Mouse (Mus musculus) testis, adult 2 months (tissue): Measurements from ENCODE around the gene Gcnt2. TPM values are rescaled to one million over a fixed set of nuclear protein-coding genes. Genes with fewer than 3 reads are reported as not detected.
"Not testable (repeated sequence)": the region's sequence is repeated elsewhere in the genome, so short reads cannot be mapped to it uniquely, and the experiment has no call there.

Experiments
- H3K27ac ChIP-seq: fragments of 200-500 bp; 2 replicates; pipeline ENCODE4 v1.5.1; 2012; ENCODE audit warnings: low read depth, low read length; ENCODE audit not compliant: control insufficient read depth, insufficient read depth
- H3K27me3 ChIP-seq: fragments of 200-500 bp; 2 replicates; pipeline ENCODE4 v1.6.1; 2012; ENCODE audit warnings: mild to moderate bottlenecking, low read length, moderate library complexity; ENCODE audit not compliant: control insufficient read depth, insufficient read depth
- H3K36me3 ChIP-seq: fragments of 200-500 bp; 2 replicates; pipeline ENCODE4 v1.6.1; 2012; ENCODE audit warnings: mild to moderate bottlenecking, low read length; ENCODE audit not compliant: control insufficient read depth, insufficient read depth
- H3K4me1 ChIP-seq: fragments of 200-500 bp; 2 replicates; pipeline ENCODE4 v1.6.1; 2012; ENCODE audit warnings: low read length; ENCODE audit not compliant: control insufficient read depth, insufficient read depth
- H3K4me3 ChIP-seq: fragments of 200-500 bp; 2 replicates; pipeline ENCODE4 v1.5.1; 2012; ENCODE audit warnings: low read depth, mild to moderate bottlenecking, low read length, moderate library complexity, mixed read lengths; ENCODE audit not compliant: control insufficient read depth
- CTCF ChIP-seq: fragments of 200-500 bp; IDR thresholded peaks from 2 replicates; pipeline ENCODE4 v1.5.1; 2012; ENCODE audit warnings: low read depth, mild to moderate bottlenecking, inconsistent platforms, low read length, moderate library complexity; ENCODE audit not compliant: control insufficient read depth, insufficient read depth, insufficient replicate concordance
- POLR2A ChIP-seq: fragments of 200-500 bp; IDR thresholded peaks from 2 replicates; pipeline ENCODE4 v1.6.1; 2012; ENCODE audit warnings: low read depth, mild to moderate bottlenecking, inconsistent platforms, low read length, moderate library complexity; ENCODE audit not compliant: control insufficient read depth
- polyA plus RNA-seq: library from polyadenylated mRNA; depleted of rRNA; stranded (reverse); fragments of >200 nt; gene quantifications from 2 replicates; pipeline ENCODE4 v1.2.3, GENCODE M21; 2012

Gene Gcnt2
- polyA plus RNA-seq, 1 experiment: 0.32 TPM

DNA sequence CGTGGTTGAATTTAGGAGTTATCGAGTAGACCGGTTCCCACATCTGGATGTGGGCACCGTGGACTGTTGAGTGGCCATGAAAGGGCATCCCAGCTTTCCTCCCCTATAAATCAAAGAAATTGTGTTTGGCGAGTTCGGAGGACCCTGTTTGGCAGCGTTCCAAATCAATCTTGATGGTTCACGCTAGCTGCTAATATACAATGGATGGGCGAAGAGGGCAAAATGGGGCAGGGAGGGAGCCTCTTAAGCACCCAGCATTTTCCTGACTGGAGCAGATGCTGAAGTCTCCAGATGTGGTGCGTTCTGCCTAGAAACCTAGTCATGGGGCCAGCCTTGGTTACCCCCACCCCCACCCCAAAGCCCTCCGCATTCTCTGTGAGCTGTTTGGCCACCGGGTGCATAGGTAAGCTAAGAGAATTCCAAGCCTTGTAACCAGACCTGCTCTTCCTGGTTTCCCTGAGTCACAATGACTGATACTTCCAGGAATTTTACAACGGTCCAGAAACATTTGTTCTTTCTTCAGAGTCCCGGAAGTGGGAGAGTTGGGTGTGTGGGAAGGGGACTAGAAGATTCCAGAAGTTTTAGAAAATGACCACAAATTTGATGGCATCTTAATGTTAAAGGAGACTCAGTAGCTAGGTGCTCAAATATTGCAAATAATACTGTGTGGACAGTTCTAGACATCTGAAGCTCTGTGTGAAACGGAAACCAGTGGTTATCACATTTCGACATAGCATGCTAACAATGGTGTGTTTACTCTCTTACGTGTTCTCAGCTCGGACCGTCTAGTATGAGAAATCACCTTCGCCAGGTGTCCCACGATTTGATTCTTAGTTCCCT, 57.0 kb downstream of the Gcnt2 start:
- TF ChIP-seq CTCF (no peak), POLR2A (no peak)
- no peaks in the 10 kb centered on the region for H3K36me3 ChIP-seq
- H3K4me3 ChIP-seq: no peak overlapping the region; the same call in 1 of the 2 replicates
- no peak overlapping the region for H3K27ac ChIP-seq
- H3K4me1 ChIP-seq: peaks cover 6% of the 10 kb centered on the region
- H3K27me3 ChIP-seq: no peaks in the 10 kb centered on the region

DNA sequence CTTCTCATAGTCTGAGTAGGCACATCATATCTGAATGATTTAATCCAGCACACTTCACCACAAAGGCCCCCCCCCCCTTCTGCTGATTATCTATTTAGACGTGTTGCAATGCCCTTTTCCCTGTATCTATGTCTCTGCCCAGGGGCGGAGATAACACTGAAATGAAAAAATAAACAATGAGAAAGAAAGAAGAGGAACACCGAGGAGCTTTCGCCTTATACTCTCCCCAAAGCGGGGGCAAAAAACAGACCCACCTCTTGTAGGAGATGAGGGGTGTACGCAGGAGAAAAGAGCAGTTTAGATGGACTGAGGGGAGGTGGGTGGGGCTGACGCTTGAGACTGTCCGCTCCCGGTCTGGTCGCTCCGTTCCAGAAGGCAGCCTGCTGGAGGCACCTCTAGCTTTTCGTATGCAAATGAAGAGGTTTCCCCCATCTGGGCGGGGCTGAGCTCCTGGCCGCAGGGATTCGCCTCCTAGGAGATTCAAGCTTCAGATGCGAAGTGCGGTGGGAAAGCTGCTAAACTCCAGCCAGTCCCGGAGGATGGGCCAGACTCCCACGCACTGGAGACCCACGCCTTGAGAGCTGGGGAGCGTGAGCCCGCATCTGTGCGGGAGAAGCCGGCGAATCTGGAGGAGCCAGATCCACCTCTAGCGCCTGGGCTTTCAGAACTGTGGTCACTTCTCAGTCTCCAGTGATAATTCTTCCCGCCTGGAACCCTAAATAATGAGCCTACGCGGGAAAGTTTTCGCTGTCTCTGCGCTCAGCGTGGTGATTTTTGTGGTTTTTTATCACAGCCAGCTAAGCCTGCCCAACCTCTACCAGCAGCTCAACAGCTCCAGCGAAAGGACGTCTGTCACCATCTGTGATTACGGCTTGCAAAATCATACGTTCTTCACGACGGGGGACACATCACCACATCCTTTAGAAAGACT, 57.9 kb downstream of the Gcnt2 start:
- H3K27ac ChIP-seq: no peak overlapping the region
- H3K27me3 ChIP-seq: no peaks in the 10 kb centered on the region
- peaks cover 6% of the 10 kb centered on the region for H3K4me1 ChIP-seq

DNA sequence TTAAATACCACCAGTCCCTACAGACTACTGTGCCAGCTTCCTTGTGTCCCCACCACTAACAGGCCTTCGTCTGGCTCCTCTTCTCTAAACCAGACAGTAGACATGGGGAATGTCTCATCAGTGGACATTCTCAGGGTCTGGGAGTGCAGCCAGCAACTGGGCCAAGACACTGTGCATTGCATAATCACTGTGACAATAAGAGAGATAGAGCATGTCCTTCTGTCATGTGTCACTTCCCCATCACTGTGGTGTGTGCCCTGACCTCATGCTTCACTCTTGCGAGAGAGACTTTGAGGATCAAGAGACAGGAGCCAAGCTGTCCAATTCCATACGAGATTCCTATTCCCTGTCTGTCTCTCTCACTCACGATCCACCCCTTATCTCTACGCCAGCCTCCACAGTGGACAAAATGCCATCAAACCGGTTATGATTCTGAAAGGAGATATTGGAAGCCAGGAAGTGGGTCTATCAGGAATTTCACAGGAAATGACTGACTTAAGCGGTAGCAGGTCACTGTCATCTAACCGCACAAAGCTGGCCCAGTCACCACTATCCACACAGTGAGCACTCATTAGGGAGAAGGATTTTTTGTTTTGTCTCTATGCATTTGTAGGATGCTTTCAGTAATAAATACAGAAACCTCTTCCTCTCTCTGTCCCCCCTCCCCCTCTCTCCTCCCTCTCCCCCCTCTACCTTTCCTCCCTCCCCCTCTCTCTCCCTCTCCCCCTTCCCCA, 61.9 kb downstream of the Gcnt2 start:
- H3K4me3 ChIP-seq: no peak overlapping the region
- TF ChIP-seq POLR2A (no peak), CTCF (no peak)
- no peak overlapping the region for H3K27ac ChIP-seq
- H3K4me1 ChIP-seq: peaks cover 3% of the 10 kb centered on the region
- no peaks in the 10 kb centered on the region for H3K36me3 ChIP-seq
- no peaks in the 10 kb centered on the region for H3K27me3 ChIP-seq

More for the DNA sequence above, 57.9 kb downstream of the Gcnt2 start:
- Histone ChIP-seq H3K4me3 (peak overlapping the region; percentile 55), H3K36me3 (no peaks in the 10 kb centered on the region)
- TF ChIP-seq CTCF (no peak), POLR2A (no peak)

DNA sequence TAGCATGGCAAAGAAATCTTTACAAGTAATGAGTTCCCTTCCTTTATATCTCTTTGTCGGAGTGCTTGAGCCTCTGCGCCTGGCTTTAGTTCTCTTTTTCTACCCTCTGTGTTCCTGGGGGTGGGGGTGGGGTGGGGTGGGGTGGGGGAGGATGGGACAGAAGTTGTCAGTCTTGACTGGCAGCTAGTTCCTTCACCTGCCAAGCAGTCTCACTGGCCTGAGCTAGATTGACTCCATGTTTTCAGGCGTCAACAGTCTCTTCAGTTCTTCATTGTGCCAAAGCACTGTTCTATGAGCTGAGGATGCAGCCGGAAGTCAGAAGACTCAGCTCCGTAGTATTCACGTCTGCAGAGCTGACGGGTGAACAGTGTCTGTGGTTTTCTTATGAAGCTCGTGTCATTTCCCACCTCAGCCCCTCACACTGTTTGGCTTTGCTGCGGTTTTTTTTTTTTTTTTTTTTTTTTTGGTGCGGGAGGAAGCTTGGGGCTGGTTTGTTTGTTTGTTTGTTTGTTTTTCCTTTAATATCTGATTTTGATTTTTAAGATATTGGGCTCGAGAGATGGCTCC, 62.8 kb downstream of the Gcnt2 start:
- H3K4me1 ChIP-seq: peaks cover 2% of the 10 kb centered on the region
- H3K27me3 ChIP-seq: no peaks in the 10 kb centered on the region
- H3K4me3 ChIP-seq: no peak overlapping the region
- H3K27ac ChIP-seq: no peak overlapping the region
- H3K36me3 ChIP-seq: no peaks in the 10 kb centered on the region
- TF ChIP-seq CTCF: no peak
- TF ChIP-seq POLR2A: no peak

DNA sequence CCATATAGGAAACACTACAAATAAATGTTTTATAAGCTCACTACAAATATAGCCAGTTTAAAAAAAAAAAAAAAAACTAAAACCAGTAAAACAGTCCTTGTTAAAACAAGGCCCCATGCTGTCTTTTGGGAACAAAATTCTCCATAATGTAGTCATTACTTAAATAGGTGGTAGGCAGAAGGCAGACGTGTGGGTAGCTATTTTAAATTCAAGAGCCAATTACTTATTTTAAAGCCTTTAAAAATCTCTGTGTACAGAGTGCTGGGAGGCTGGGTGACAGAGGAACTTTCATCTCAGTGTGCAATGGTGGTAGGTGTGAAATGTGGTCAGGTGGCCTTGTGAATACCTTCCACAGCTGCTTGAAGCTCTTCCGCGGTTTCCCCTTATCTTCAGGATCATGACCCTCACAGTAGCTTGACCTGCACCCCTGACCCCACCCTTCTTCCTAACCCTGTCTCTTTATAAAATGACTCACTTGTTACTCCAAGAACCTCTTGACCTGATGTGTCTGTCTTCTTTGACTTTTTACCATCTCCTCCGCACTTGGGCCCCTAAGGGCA, 64.3 kb downstream of the Gcnt2 start:
- Histone ChIP-seq H3K27me3 (no peaks in the 10 kb centered on the region), H3K27ac (no peak overlapping the region), H3K4me3 (no peak overlapping the region), H3K36me3 (no peaks in the 10 kb centered on the region), H3K4me1 (no peaks in the 10 kb centered on the region)
- TF ChIP-seq CTCF: no peak
- TF ChIP-seq POLR2A: no peak

DNA sequence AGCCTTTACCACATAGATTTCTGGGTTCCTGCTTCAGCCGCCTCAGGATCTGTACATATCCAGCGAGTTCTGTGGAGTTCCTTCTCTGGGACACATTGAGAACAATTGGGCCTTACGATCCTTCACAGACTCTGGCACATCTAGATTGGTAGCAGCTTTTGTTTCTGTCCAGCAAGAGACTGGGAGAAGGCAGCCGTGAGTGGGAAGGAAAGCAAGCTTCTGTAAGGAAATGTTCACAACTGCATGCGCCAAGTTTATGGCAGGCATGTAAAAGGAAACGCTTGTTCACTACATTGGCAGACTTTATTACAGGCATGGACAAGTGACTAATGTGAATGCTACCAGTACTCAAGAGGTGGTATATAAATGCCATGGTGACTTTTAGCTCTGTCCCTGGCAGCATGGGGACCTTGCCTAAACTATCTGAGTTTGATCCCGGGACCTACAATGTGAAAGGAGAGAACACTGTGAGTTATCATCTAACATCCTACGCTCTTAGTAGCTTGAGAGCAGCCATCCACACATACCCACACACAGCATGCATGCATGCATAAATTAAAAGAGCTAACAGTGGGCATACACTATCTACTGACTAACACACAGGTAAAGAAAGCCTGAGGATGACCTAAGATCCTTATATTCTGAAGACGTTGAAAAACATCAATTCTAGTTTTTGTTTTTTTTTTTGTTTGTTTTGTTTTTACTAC, 68.8 kb downstream of the Gcnt2 start:
- TF ChIP-seq CTCF (no peak), POLR2A (no peak)
- Histone ChIP-seq H3K36me3 (no peaks in the 10 kb centered on the region), H3K4me1 (no peaks in the 10 kb centered on the region), H3K4me3 (no peak overlapping the region), H3K27ac (no peak overlapping the region), H3K27me3 (no peaks in the 10 kb centered on the region)

DNA sequence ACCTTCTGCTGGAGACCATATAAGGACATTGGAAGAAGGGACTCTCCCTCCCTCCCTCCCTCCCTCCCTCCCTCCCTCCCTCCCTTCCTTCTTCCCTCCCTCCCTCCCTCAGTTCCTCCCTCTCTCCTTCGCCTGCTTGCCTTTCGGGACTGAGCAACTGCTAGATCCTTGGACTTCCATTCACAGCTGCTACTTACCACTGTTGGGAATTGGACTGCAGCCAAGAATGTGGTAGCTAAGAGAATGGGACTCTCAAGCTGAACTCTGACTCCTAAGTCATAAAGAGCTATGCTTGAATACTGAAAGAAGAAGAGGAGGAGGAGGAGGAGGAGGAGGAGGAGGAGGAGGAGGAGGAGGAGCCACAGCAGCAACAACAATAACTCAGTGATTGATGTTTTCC, 72.3 kb downstream of the Gcnt2 start:
- not testable (repeated sequence) for H3K27me3 ChIP-seq, H3K4me3 ChIP-seq, H3K27ac ChIP-seq, H3K4me1 ChIP-seq, H3K36me3 ChIP-seq
